Mouse (Mus musculus) lung, postnatal 0 days (tissue): ENCODE results near the gene Nupr1.

Experiments used
- CTCF ChIP-seq: IDR thresholded peaks from 2 replicates; pipeline ENCODE4 v1.5.1; 2016; ENCODE audit warnings: antibody characterized with exemption, mild to moderate bottlenecking
- EP300 ChIP-seq: IDR thresholded peaks from 2 replicates; pipeline ENCODE4 v1.6.1; 2016; ENCODE audit warnings: antibody characterized with exemption, mild to moderate bottlenecking, control low read depth

DNA sequence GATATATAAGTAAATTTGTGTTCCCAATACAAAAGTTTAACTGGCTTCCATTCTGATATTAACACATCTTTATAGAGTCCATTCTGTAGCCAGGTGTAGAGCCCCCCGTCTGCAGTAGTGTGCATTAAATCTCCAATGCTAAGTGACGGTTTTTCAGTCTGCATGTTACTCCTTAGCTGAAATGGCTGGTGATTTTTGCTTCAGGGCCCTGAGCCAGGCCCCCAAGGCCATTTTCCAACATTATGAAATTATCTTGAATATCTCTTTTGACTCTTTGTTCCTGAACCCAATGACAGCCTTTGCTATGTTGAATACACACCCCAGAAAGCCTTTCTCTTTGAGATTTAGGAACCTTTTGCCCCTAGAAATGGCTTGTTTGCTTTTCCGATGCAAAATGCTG, 29.1 kb upstream of the Nupr1 start:
- TF ChIP-seq EP300 (no peak), CTCF (no peak)
